Mouse (Mus musculus) heart, adult 2 months (tissue): ENCODE data around the gene C2cd6. TPM values are rescaled to one million over a fixed set of nuclear protein-coding genes. Genes with fewer than 3 reads are reported as not detected.

Experiments
- DNase-seq, 2 experiments: peaks; one replicate each; pipeline ENCODE4 v3.0.0; 2021
- H3K27ac ChIP-seq: fragments of 200-600 bp; 2 replicates; pipeline ENCODE4 v1.8.1; 2022
- H3K27me3 ChIP-seq: fragments of 200-500 bp; 2 replicates; pipeline ENCODE4 v1.6.1; 2012; ENCODE audit warnings: mild to moderate bottlenecking, low read length, inconsistent platforms, mixed read lengths; ENCODE audit not compliant: control insufficient read depth, insufficient read depth
- H3K36me3 ChIP-seq: fragments of 200-500 bp; 2 replicates; pipeline ENCODE4 v1.6.1; 2012; ENCODE audit warnings: low read length, inconsistent platforms; ENCODE audit not compliant: control insufficient read depth, insufficient read depth
- H3K4me1 ChIP-seq: fragments of 200-500 bp; 2 replicates; pipeline ENCODE4 v1.6.1; 2011; ENCODE audit warnings: low read length; ENCODE audit not compliant: control insufficient read depth, insufficient read depth
- H3K4me3 ChIP-seq: fragments of 200-600 bp; 2 replicates; pipeline ENCODE4 v1.8.1; 2022
- H3K79me2 ChIP-seq: fragments of 200-500 bp; replicated peaks from 2 replicates; pipeline ENCODE4 v1.6.1; 2012; ENCODE audit warnings: mild to moderate bottlenecking, inconsistent platforms, low read length, moderate library complexity, mixed read lengths; ENCODE audit not compliant: control insufficient read depth, insufficient read depth
- H3K9ac ChIP-seq: fragments of 200-500 bp; 2 replicates; pipeline ENCODE4 v1.6.1; 2012; ENCODE audit warnings: low read depth, mild to moderate bottlenecking, control low read depth, inconsistent platforms, low read length, mixed read lengths
- CTCF ChIP-seq: fragments of 200-600 bp; IDR thresholded peaks from 2 replicates; pipeline ENCODE4 v1.8.1; 2022; ENCODE audit warnings: antibody characterized with exemption, mild to moderate bottlenecking, moderate library complexity
- EP300 ChIP-seq: fragments of 200-500 bp; IDR thresholded peaks from 2 replicates; pipeline ENCODE4 v1.6.1; 2011; ENCODE audit warnings: low read depth, low read length, control low read depth; ENCODE audit not compliant: insufficient read depth
- POLR2A ChIP-seq: fragments of 200-500 bp; IDR thresholded peaks from 2 replicates; pipeline ENCODE4 v1.6.1; 2011; ENCODE audit warnings: mild to moderate bottlenecking, low read depth, low read length, control low read depth; ENCODE audit not compliant: insufficient read depth
- WGBS: fragments of 180-500 bp; shearing (Covaris S2); methylation state at CpG from one replicate; pipeline ENCODE4 v1.1.7; 2018; 5-methylcytosine and 5-hydroxymethylcytosine counted together
- intact Hi-C: fragments of 180-260 bp; cut with DNase I; formaldehyde crosslinking; loops from one replicate; pipeline ENCODE4 v1.15.1; 2025
- long read RNA-seq: library from polyadenylated mRNA; stranded (forward); transcript quantifications from one replicate; pipeline ENCODE4 v2.0.0, GENCODE M21; 2021
- polyA plus RNA-seq: library from polyadenylated mRNA; depleted of rRNA; stranded (reverse); fragments of >200 nt; gene quantifications from 2 replicates; pipeline ENCODE4 v1.2.3, GENCODE M21; 2012; rRNA removed
- total RNA-seq, 2 experiments: library from RNA; stranded (reverse); gene quantifications; 2 replicates each; pipeline ENCODE4 v1.2.3; 2021

The C2cd6 gene
- total RNA-seq (not detected), polyA plus RNA-seq (not detected in 2 replicates)
- long read RNA-seq, result 0 reads

DNA sequence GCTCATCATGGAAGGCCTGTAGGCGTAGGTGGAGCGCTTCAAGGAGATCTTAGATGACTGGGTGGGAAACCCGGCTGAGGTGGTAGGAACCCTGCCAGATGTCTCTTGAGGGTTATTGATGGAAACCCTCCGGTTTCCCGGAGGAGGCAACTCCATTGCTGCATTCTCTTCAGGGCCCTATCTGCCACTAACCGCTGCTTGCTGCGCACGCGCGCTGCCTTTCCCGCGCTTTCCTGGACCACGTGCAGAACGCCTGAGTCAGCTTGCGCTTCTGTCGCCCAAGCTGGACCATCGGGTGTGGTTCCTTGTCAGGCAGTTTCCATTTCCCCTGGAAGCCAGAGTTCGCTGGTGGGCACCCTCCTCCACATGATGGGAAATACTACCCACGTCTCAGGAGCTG lies at the start of gene C2cd6:
Gene C2cd6 (minus strand): TSS at position 196 of the 400 bp plus-strand sequence.
- H3K27me3 ChIP-seq, result 0 out of 2 replicates have a peak, but pooled peaks cover 2% of the 10 kb centered on the region
- no peaks in the 10 kb centered on the region for H3K79me2 ChIP-seq
- H3K27ac ChIP-seq, result no peak within 1 kb of the TSS
- intact Hi-C loops, result no loop called here
- H3K4me1 ChIP-seq, result no peaks in the 10 kb centered on the region
- no peak for TF ChIP-seq POLR2A
- 84% methylated on average over 19 of the region's 19 CpGs for WGBS
- no peaks in the 10 kb centered on the region for H3K36me3 ChIP-seq
- no peak within 1 kb of the TSS for H3K4me3 ChIP-seq
- DNase-seq, result no peak
- H3K9ac ChIP-seq, result no peak within 1 kb of the TSS

DNA sequence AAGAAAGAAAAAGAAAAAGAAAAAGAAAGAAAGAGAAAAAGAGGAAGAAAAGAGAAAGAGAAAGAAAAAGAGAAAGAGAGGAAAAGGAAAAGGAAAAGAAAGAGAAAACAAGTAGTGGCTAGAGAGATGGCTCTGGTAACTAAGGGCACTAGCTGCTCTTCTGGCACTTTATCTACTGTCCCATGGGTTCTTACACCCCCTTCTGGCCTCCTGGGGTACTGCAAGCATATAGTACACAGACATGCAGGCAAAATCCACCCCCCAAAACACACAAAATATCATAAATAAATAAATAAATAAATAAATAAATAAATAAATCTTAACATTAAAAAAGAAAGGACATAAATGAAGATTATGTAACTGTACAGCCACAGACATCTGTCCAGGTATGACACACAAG lies 48.1 kb upstream of the C2cd6 start:
- no peak overlapping the region for H3K27ac ChIP-seq
- H3K27me3 ChIP-seq, result no peaks in the 10 kb centered on the region
- no peaks in the 10 kb centered on the region for H3K36me3 ChIP-seq
- TF ChIP-seq CTCF (peak; percentile 86), POLR2A (no peak)
- H3K4me3 ChIP-seq, result no peak overlapping the region
- intact Hi-C loops, result loop anchor here (5.0 kb wide), 2 partner anchors 131 to 371 kb away; no protein-coding TSS in a partner anchor
- peak; percentile 40 to 65 for DNase-seq
- no peaks in the 10 kb centered on the region for H3K4me1 ChIP-seq
- H3K79me2 ChIP-seq, result no peaks in the 10 kb centered on the region
- H3K9ac ChIP-seq, result no peak overlapping the region

GRCm38 (mm10) chr1:59134419-59134818 lies 39.7 kb upstream of the C2cd6 start:
- Histone ChIP-seq H3K27me3 (no peaks in the 10 kb centered on the region; the same call in 1 of the 2 replicates), H3K27ac (no peak overlapping the region), H3K4me1 (peaks cover 4% of the 10 kb centered on the region; the same call in 1 of the 2 replicates), H3K9ac (no peak overlapping the region), H3K36me3 (no peaks in the 10 kb centered on the region), H3K4me3 (no peak overlapping the region), H3K79me2 (no peaks in the 10 kb centered on the region)
- no peak for TF ChIP-seq POLR2A
- no peak for TF ChIP-seq EP300
- TF ChIP-seq CTCF, result no peak
- intact Hi-C loops, result no loop called here
- WGBS, result 37% methylated on average over 5 of the region's 5 CpGs
- peak in 1 of 2 experiments; percentile 15 for DNase-seq

DNA sequence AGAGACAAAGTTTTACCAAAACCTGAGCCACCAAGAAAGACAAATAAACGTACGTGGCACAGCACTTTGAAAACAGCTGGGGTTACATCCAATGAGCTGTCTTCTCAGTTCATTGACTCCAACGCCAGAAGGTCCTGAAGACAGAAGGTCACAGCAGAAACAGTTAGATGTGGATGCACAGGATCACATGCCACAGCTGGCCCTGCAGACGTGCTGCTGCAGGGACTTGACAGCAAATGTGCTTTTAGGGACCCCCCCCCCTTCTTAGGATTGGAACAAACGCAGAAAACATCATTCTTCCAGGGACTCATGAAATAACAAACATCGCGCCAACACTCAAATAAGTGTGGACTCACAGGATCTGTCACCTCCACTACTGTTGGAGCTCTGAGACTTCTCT lies 34.2 kb upstream of the C2cd6 start:
- no peaks in the 10 kb centered on the region for H3K4me1 ChIP-seq
- peaks cover 2% of the 10 kb centered on the region; the same call in 1 of the 2 replicates for H3K27me3 ChIP-seq
- intact Hi-C loops, result no loop called here
- no peak for DNase-seq
- no peak overlapping the region for H3K4me3 ChIP-seq
- H3K9ac ChIP-seq, result no peak overlapping the region
- 68% methylated on average over 7 of the region's 7 CpGs for WGBS
- H3K36me3 ChIP-seq, result no peaks in the 10 kb centered on the region
- no peak overlapping the region for H3K27ac ChIP-seq
- no peaks in the 10 kb centered on the region for H3K79me2 ChIP-seq
- TF ChIP-seq CTCF, result no peak
- TF ChIP-seq EP300, result no peak
- no peak for TF ChIP-seq POLR2A

DNA sequence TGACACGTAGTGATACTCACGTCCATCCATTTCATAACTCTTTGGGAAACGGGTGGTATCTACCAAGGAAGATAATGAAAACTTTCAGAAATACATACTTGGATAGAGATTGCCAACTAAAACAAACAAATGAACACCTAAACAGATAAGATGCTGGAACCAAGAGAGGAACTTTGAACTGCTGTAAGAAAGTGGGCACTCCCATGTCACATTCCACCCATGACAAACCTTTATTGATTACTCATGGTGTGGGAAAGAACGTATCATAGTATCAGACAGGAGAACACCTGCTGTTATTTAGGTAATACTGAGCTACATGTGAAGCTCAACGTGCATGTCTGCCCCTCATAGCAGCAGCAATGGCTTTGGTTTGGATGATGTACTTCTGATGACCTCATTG lies 30.9 kb upstream of the C2cd6 start:
- Histone ChIP-seq H3K4me3 (no peak overlapping the region), H3K79me2 (no peaks in the 10 kb centered on the region), H3K36me3 (no peaks in the 10 kb centered on the region; the same call in 1 of the 2 replicates), H3K4me1 (no peaks in the 10 kb centered on the region), H3K27ac (no peak overlapping the region), H3K27me3 (peaks cover 2% of the 10 kb centered on the region; the same call in 1 of the 2 replicates), H3K9ac (no peak overlapping the region)
- DNase-seq, result no peak
- TF ChIP-seq POLR2A, result no peak
- TF ChIP-seq EP300, result no peak
- TF ChIP-seq CTCF, result no peak
- intact Hi-C loops, result no loop called here
- 58% methylated on average over 5 of the region's 5 CpGs for WGBS

GRCm38 (mm10) chr1:59119720-59120457 lies 25.2 kb upstream of the C2cd6 start, which contains the start of gene Tmem237:
Gene Tmem237, minus strand, starts transcription at chr1:59120408.
- no peaks in the 10 kb centered on the region for H3K27me3 ChIP-seq
- no peaks in the 10 kb centered on the region for H3K79me2 ChIP-seq
- H3K36me3 ChIP-seq, result no peaks in the 10 kb centered on the region; the same call in 1 of the 2 replicates
- H3K4me3 ChIP-seq, result peak within 1 kb of the TSS; percentile 85
- H3K27ac ChIP-seq, result peak within 1 kb of the TSS; percentile 88
- intact Hi-C loops, result loop anchor here (5.0 kb wide), 1 partner anchor 148 kb away; the partner anchor contains the start of genes Stradb and Trak2
- H3K9ac ChIP-seq, result peak within 1 kb of the TSS; percentile 93
- TF ChIP-seq POLR2A, result peak; percentile 55; the same call in 1 of the 2 replicates
- no peak for TF ChIP-seq EP300
- H3K4me1 ChIP-seq, result no peaks in the 10 kb centered on the region
- DNase-seq, result peak; percentile 93 to 95
- under 1% methylated on average over 73 of the region's 74 CpGs for WGBS
